Mouse (Mus musculus) CH12.LX (cell line): Measurements from ENCODE around the gene Agtrap. TPM values are rescaled to one million over a fixed set of nuclear protein-coding genes. Genes with fewer than 3 reads are reported as not detected.
A peak's percentile ranks its signal among the peaks of the same experiment; 100 is the strongest.

ENCODE experiments used
- DNase-seq: peaks from one replicate; pipeline ENCODE4 v3.0.0-alpha.2; 2013; ENCODE audit errors: extremely low read depth
- H3K27ac ChIP-seq: 2 replicates; pipeline ENCODE4 v1.5.1; 2012; ENCODE audit warnings: low read depth, mild to moderate bottlenecking, control low read depth, moderate library complexity; ENCODE audit not compliant: insufficient read depth
- H3K27me3 ChIP-seq: replicated peaks from 2 replicates; pipeline ENCODE3; 2012; ENCODE audit warnings: inconsistent platforms
- H3K36me3 ChIP-seq, 2 experiments: replicated peaks in 1 of 2; 2 replicates each; pipeline versions ENCODE3 to v1.6.1; 2012; ENCODE audit warnings: inconsistent platforms in 1 of 2, low read length in 1 of 2, mild to moderate bottlenecking in 1 of 2, mixed read lengths in 1 of 2, moderate library complexity in 1 of 2; ENCODE audit not compliant: control insufficient read depth in 1 of 2, insufficient read depth in 1 of 2
- H3K4me1 ChIP-seq, 2 experiments: 2 replicates each; pipeline ENCODE4 v1.6.1; 2012; ENCODE audit warnings: inconsistent platforms in 1 of 2, moderate library complexity in 1 of 2; ENCODE audit not compliant: insufficient read depth in 2 of 2, control insufficient read depth in 1 of 2
- H3K4me2 ChIP-seq: 2 replicates; pipeline ENCODE4 v1.6.1; 2012; ENCODE audit warnings: low read depth, mild to moderate bottlenecking, control low read depth; ENCODE audit not compliant: poor library complexity, insufficient read depth, severe bottlenecking
- H3K4me3 ChIP-seq, 3 experiments: fragments of 150-350 bp in 1 of 3; sonication (generic) in 1 of 3; replicated peaks in 1 of 3; 2 replicates each; pipeline versions ENCODE3 to v1.5.1; 2011 to 2012; ENCODE audit warnings: low read depth in 2 of 3, low read length in 2 of 3, mild to moderate bottlenecking in 2 of 3, moderate library complexity in 2 of 3, control low read depth in 1 of 3, improper control_type of control experiment in 1 of 3, inconsistent platforms in 1 of 3, mixed read lengths in 1 of 3; ENCODE audit not compliant: poor library complexity in 1 of 3
- H3K79me2 ChIP-seq: replicated peaks from 2 replicates; pipeline ENCODE4 v1.6.1; 2012; ENCODE audit warnings: mild to moderate bottlenecking, moderate library complexity; ENCODE audit not compliant: control insufficient read depth, poor library complexity, insufficient read depth, severe bottlenecking; ENCODE audit errors: extremely low read depth
- H3K9ac ChIP-seq: 2 replicates; pipeline ENCODE4 v1.6.1; 2012; ENCODE audit warnings: low read depth, mild to moderate bottlenecking, control low read depth, moderate library complexity; ENCODE audit not compliant: insufficient read depth
- H3K9me3 ChIP-seq: replicated peaks from 2 replicates; pipeline ENCODE3; 2012; ENCODE audit warnings: low read length, inconsistent platforms, mixed read lengths
- BHLHE40 ChIP-seq: IDR thresholded peaks from 2 replicates; pipeline ENCODE4 v1.6.1; 2011; ENCODE audit warnings: mild to moderate bottlenecking, low read depth, low read length, improper control_type of control experiment
- CHD1 ChIP-seq: IDR thresholded peaks from 2 replicates; pipeline ENCODE4 v1.6.1; 2012; ENCODE audit warnings: low read depth, low read length, improper control_type of control experiment, inconsistent platforms
- CHD2 ChIP-seq: IDR thresholded peaks from 2 replicates; pipeline ENCODE4 v1.6.1; 2011; ENCODE audit warnings: low read length, improper control_type of control experiment
- CTCF ChIP-seq, 2 experiments: IDR thresholded peaks in 1 of 2; conservative IDR thresholded peaks in 1 of 2; 2 replicates each; pipeline ENCODE4 v1.5.1; 2011 to 2012; ENCODE audit warnings: low read depth in 2 of 2, low read length in 2 of 2, improper control_type of control experiment in 1 of 2, inconsistent platforms in 1 of 2, mild to moderate bottlenecking in 1 of 2, moderate library complexity in 1 of 2
- E2F4 ChIP-seq: IDR thresholded peaks from 2 replicates; pipeline ENCODE4 v1.6.1; 2011; ENCODE audit warnings: low read depth, low read length, improper control_type of control experiment; ENCODE audit not compliant: insufficient replicate concordance
- ELF1 ChIP-seq: IDR thresholded peaks from 2 replicates; pipeline ENCODE4 v1.6.1; 2014; ENCODE audit warnings: low read depth, mild to moderate bottlenecking, inconsistent platforms, low read length, improper control_type of control experiment
- EP300 ChIP-seq: IDR thresholded peaks from 2 replicates; pipeline ENCODE4 v1.6.1; 2011; ENCODE audit warnings: low read length, improper control_type of control experiment
- ETS1 ChIP-seq: conservative IDR thresholded peaks from 2 replicates; pipeline ENCODE4 v1.6.1; 2012; ENCODE audit warnings: low read depth, mild to moderate bottlenecking, inconsistent platforms, low read length, improper control_type of control experiment, moderate library complexity
- GABPA ChIP-seq: IDR thresholded peaks from 2 replicates; pipeline ENCODE4 v1.6.1; 2012; ENCODE audit warnings: low read depth, low read length, improper control_type of control experiment, inconsistent platforms; ENCODE audit not compliant: insufficient replicate concordance
- HCFC1 ChIP-seq: IDR thresholded peaks from 2 replicates; pipeline ENCODE4 v1.6.1; 2012; ENCODE audit warnings: low read depth, mild to moderate bottlenecking, inconsistent platforms, low read length, improper control_type of control experiment
- IRF4 ChIP-seq: IDR thresholded peaks from 2 replicates; pipeline ENCODE4 v1.6.1; 2014; ENCODE audit warnings: low read depth, mild to moderate bottlenecking, inconsistent platforms, low read length, improper control_type of control experiment
- JUN ChIP-seq: IDR thresholded peaks from 2 replicates; pipeline ENCODE4 v1.6.1; 2011; ENCODE audit warnings: low read depth, mild to moderate bottlenecking, low read length, improper control_type of control experiment, moderate library complexity; ENCODE audit not compliant: insufficient read depth
- JUND ChIP-seq: conservative IDR thresholded peaks from 2 replicates; pipeline ENCODE4 v1.6.1; 2011; ENCODE audit warnings: low read depth, low read length, improper control_type of control experiment
- KAT2A ChIP-seq: IDR thresholded peaks from 2 replicates; pipeline ENCODE4 v1.6.1; 2012; ENCODE audit warnings: low read length, improper control_type of control experiment, inconsistent platforms; ENCODE audit not compliant: insufficient replicate concordance
- MAFK ChIP-seq: IDR thresholded peaks from 2 replicates; pipeline ENCODE4 v1.6.1; 2011; ENCODE audit warnings: low read length, improper control_type of control experiment; ENCODE audit not compliant: insufficient replicate concordance
- MAX ChIP-seq: IDR thresholded peaks from 2 replicates; pipeline ENCODE4 v1.6.1; 2011; ENCODE audit warnings: low read length, improper control_type of control experiment
- MAZ ChIP-seq: IDR thresholded peaks from 2 replicates; pipeline ENCODE4 v1.6.1; 2012; ENCODE audit warnings: low read depth, mild to moderate bottlenecking, inconsistent platforms, low read length, improper control_type of control experiment, moderate library complexity
- MEF2A ChIP-seq: IDR thresholded peaks from 2 replicates; pipeline ENCODE4 v1.6.1; 2014; ENCODE audit warnings: low read depth, mild to moderate bottlenecking, inconsistent platforms, low read length, improper control_type of control experiment, borderline replicate concordance
- MXI1 ChIP-seq: IDR thresholded peaks from 2 replicates; pipeline ENCODE4 v1.6.1; 2011; ENCODE audit warnings: mild to moderate bottlenecking, low read depth, low read length, improper control_type of control experiment
- MYC ChIP-seq: IDR thresholded peaks from 2 replicates; pipeline ENCODE4 v1.6.1; 2011; ENCODE audit warnings: low read depth, mild to moderate bottlenecking, improper control_type of control experiment, low read length
- NELFE ChIP-seq: IDR thresholded peaks from 2 replicates; pipeline ENCODE4 v1.6.1; 2011; ENCODE audit warnings: low read depth, low read length, improper control_type of control experiment
- NRF1 ChIP-seq: IDR thresholded peaks from 2 replicates; pipeline ENCODE4 v1.6.1; 2014; ENCODE audit warnings: low read depth, mild to moderate bottlenecking, inconsistent platforms, low read length, improper control_type of control experiment, moderate library complexity
- PAX5 ChIP-seq: IDR thresholded peaks from 2 replicates; pipeline ENCODE4 v1.6.1; 2012; ENCODE audit warnings: low read length, inconsistent platforms, mixed read lengths
- POLR2A ChIP-seq: IDR thresholded peaks from 2 replicates; pipeline ENCODE4 v1.6.1; 2011; ENCODE audit warnings: low read depth, mild to moderate bottlenecking, improper control_type of control experiment, low read length
- POLR2AphosphoS2 ChIP-seq: IDR thresholded peaks from 2 replicates; pipeline ENCODE4 v1.6.1; 2011; ENCODE audit warnings: low read depth, low read length, improper control_type of control experiment
- RAD21 ChIP-seq: IDR thresholded peaks from 2 replicates; pipeline ENCODE4 v1.6.1; 2011; ENCODE audit warnings: low read depth, mild to moderate bottlenecking, low read length, improper control_type of control experiment, moderate library complexity
- RCOR1 ChIP-seq: conservative IDR thresholded peaks from 2 replicates; pipeline ENCODE4 v1.6.1; 2012; ENCODE audit warnings: low read depth, mild to moderate bottlenecking, inconsistent platforms, low read length, improper control_type of control experiment
- SIN3A ChIP-seq: IDR thresholded peaks from 2 replicates; pipeline ENCODE4 v1.6.1; 2012; ENCODE audit warnings: low read length, improper control_type of control experiment, inconsistent platforms
- SMC3 ChIP-seq: IDR thresholded peaks from 2 replicates; pipeline ENCODE4 v1.6.1; 2011; ENCODE audit warnings: low read depth, low read length, improper control_type of control experiment
- TBP ChIP-seq: conservative IDR thresholded peaks from 2 replicates; pipeline ENCODE4 v1.6.1; 2011; ENCODE audit warnings: low read depth, low read length, improper control_type of control experiment
- TCF12 ChIP-seq: IDR thresholded peaks from 2 replicates; pipeline ENCODE4 v1.6.1; 2014; ENCODE audit warnings: low read depth, mild to moderate bottlenecking, inconsistent platforms, low read length, improper control_type of control experiment
- UBTF ChIP-seq: IDR thresholded peaks from 2 replicates; pipeline ENCODE4 v1.6.1; 2012; ENCODE audit warnings: low read depth, mild to moderate bottlenecking, inconsistent platforms, low read length, improper control_type of control experiment, moderate library complexity
- USF1 ChIP-seq: IDR thresholded peaks from 2 replicates; pipeline ENCODE4 v1.6.1; 2014; ENCODE audit warnings: low read depth, mild to moderate bottlenecking, inconsistent platforms, low read length, improper control_type of control experiment
- USF2 ChIP-seq: conservative IDR thresholded peaks from 2 replicates; pipeline ENCODE4 v1.6.1; 2011; ENCODE audit warnings: low read depth, low read length, improper control_type of control experiment
- ZC3H11A ChIP-seq: IDR thresholded peaks from 2 replicates; pipeline ENCODE4 v1.6.1; 2012; ENCODE audit warnings: low read depth, mild to moderate bottlenecking, inconsistent platforms, low read length, improper control_type of control experiment
- ZKSCAN1 ChIP-seq: IDR thresholded peaks from 2 replicates; pipeline ENCODE4 v1.6.1; 2012; ENCODE audit warnings: low read depth, inconsistent platforms, low read length, improper control_type of control experiment, borderline replicate concordance
- ZMIZ1 ChIP-seq: IDR thresholded peaks from 2 replicates; pipeline ENCODE4 v1.6.1; 2012; ENCODE audit warnings: low read depth, mild to moderate bottlenecking, inconsistent platforms, low read length, improper control_type of control experiment
- ZNF384 ChIP-seq: IDR thresholded peaks from 2 replicates; pipeline ENCODE4 v1.6.1; 2012; ENCODE audit warnings: low read depth, low read length, improper control_type of control experiment, inconsistent platforms
- dilution Hi-C: fragments of 300-500 bp; cut with MboI; formaldehyde crosslinking; loops from 2 replicates; pipeline ENCODE4 v1.14.3; 2020; ENCODE audit warnings: low sequenced_read_pairs; ENCODE audit not compliant: extremely low pct_unique_long_range_greater_than_20kb, extremely low pct_ligation_motif_present
- in situ Hi-C: fragments of 300-500 bp; cut with MboI; formaldehyde crosslinking; loops from 3 replicates; pipeline ENCODE4 v1.14.3; 2019; ENCODE audit warnings: low sequenced_read_pairs, low pct_ligation_motif_present, low pct_unique_long_range_greater_than_20kb, mixed read lengths
- polyA plus RNA-seq: library from polyadenylated mRNA; unstranded; fragments of >175 nt; gene quantifications from 2 replicates; pipeline ENCODE4 v1.2.1, GENCODE M21; 2012; ENCODE audit warnings: low read depth; ENCODE audit not compliant: insufficient read length
- total RNA-seq, 2 experiments: library from RNA; depleted of rRNA; stranded (reverse); fragments of 300-350 nt in 1 of 2; fragments of >200 nt in 1 of 2; gene quantifications; 2 replicates each; pipeline ENCODE4 v1.2.3; 2012 to 2014

The Agtrap gene
- total and polyA plus RNA-seq, 3 experiments = 4.1 to 6.2 (median 5.9) TPM

GRCm38 (mm10) chr4:148082257-148083044 lies 5.4 kb downstream of the Agtrap start:
- no peak overlapping the region for H3K9ac ChIP-seq
- peaks cover 28 to 42% of the 10 kb centered on the region in 2 experiments for H3K36me3 ChIP-seq
- DNase-seq = peak; percentile 64
- no peaks in the 10 kb centered on the region for H3K9me3 ChIP-seq
- no peaks in the 10 kb centered on the region for H3K79me2 ChIP-seq
- in situ Hi-C loops (no loop called here), dilution Hi-C loops (no loop called here)
- peaks cover 3 to 5% of the 10 kb centered on the region in 2 experiments; a peak in 3 of 4 replicates for H3K4me1 ChIP-seq
- no peaks in the 10 kb centered on the region for H3K27me3 ChIP-seq
- no peak overlapping the region for H3K4me3 ChIP-seq
- H3K4me2 ChIP-seq = no peak overlapping the region
- no peak for TF ChIP-seq SIN3A
- TF ChIP-seq NRF1 = no peak
- no peak for TF ChIP-seq POLR2AphosphoS2
- TF ChIP-seq USF1 = peak; percentile 74
- TF ChIP-seq MAFK = no peak
- TF ChIP-seq POLR2A = no peak
- no peak for TF ChIP-seq JUND
- no peak for TF ChIP-seq ZNF384
- TF ChIP-seq EP300 = no peak
- no peak for TF ChIP-seq KAT2A
- no peak for TF ChIP-seq IRF4
- TF ChIP-seq NELFE = no peak
- TF ChIP-seq PAX5 = no peak
- no peak for TF ChIP-seq ZC3H11A
- TF ChIP-seq CHD1 = no peak
- TF ChIP-seq MYC = no peak
- TF ChIP-seq MAX = peak; percentile 39; the same call in 1 of the 2 replicates
- TF ChIP-seq BHLHE40 = peak; percentile 32; the same call in 1 of the 2 replicates
- TF ChIP-seq GABPA = no peak
- no peak for TF ChIP-seq MXI1
- TF ChIP-seq HCFC1 = no peak
- TF ChIP-seq TBP = no peak
- no peak for TF ChIP-seq UBTF
- TF ChIP-seq ETS1 = no peak
- no peak for TF ChIP-seq MAZ
- no peak for TF ChIP-seq RCOR1
- peak; percentile 11; the same call in 1 of the 2 replicates for TF ChIP-seq TCF12
- TF ChIP-seq E2F4 = no peak
- no peak for TF ChIP-seq ZMIZ1
- peak; percentile 69 for TF ChIP-seq USF2
- TF ChIP-seq MEF2A = no peak
- peak; percentile 70 to 80 for TF ChIP-seq CTCF (conservative IDR thresholded peaks at IDR 0.05 in 1 of 2, IDR thresholded peaks at IDR 0.05 in 1 of 2; ENCODE audit: low read depth in 2 of 2, low read length in 2 of 2)
- no peak for TF ChIP-seq JUN
- TF ChIP-seq ELF1 = no peak
- no peak for TF ChIP-seq CHD2
- TF ChIP-seq RAD21 = peak; percentile 48
- TF ChIP-seq ZKSCAN1 = no peak
- TF ChIP-seq SMC3 = peak; percentile 54
- H3K27ac ChIP-seq = no peak overlapping the region
